Mouse (Mus musculus) kidney, postnatal 0 days (tissue): ENCODE measurements around the gene Tango2. TPM values are rescaled to one million over a fixed set of nuclear protein-coding genes. Genes with fewer than 3 reads are reported as not detected.

Experiments used
- ATAC-seq: fragments of 200-750 bp; cut with Nextera tagmentation; replicated peaks from 2 replicates; pipeline ENCODE4 v1.8.0; 2017; ENCODE audit warnings: low read depth, moderate number of reproducible peaks, moderate TSS enrichment, moderate library complexity; ENCODE audit not compliant: low FRiP score
- DNase-seq: peaks from one replicate; pipeline ENCODE4 v3.0.0-alpha.2; 2016; ENCODE audit warnings: low spot score
- H3K27ac ChIP-seq: fragments of 300-500 bp; sonication (generic); 2 replicates; pipeline ENCODE4 v1.5.1; 2014; ENCODE audit warnings: mild to moderate bottlenecking
- H3K27me3 ChIP-seq: fragments of 300-500 bp; sonication (generic); 2 replicates; pipeline ENCODE4 v1.6.1; 2014; ENCODE audit warnings: low read length, mixed read lengths; ENCODE audit not compliant: insufficient read depth
- H3K36me3 ChIP-seq: fragments of 300-500 bp; sonication (generic); 2 replicates; pipeline ENCODE4 v1.6.1; 2014; ENCODE audit warnings: low read length, mixed read lengths; ENCODE audit not compliant: insufficient read depth
- H3K4me1 ChIP-seq: fragments of 300-500 bp; sonication (generic); replicated peaks from 2 replicates; pipeline ENCODE4 v1.6.1; 2014; ENCODE audit warnings: antibody characterized with exemption, low read length, mixed read lengths; ENCODE audit not compliant: insufficient read depth
- H3K4me2 ChIP-seq: fragments of 300-500 bp; sonication (generic); 2 replicates; pipeline ENCODE4 v1.6.1; 2014; ENCODE audit warnings: mild to moderate bottlenecking, low read length, moderate library complexity, mixed read lengths
- H3K4me3 ChIP-seq: fragments of 300-500 bp; sonication (generic); replicated peaks from 2 replicates; pipeline ENCODE4 v1.5.1; 2014; ENCODE audit warnings: low read depth, low read length
- H3K9ac ChIP-seq: fragments of 300-500 bp; sonication (generic); 2 replicates; pipeline ENCODE4 v1.6.1; 2014; ENCODE audit warnings: low read depth, low read length
- H3K9me3 ChIP-seq: fragments of 300-500 bp; sonication (generic); replicated peaks from 2 replicates; pipeline ENCODE4 v1.6.1; 2016; ENCODE audit warnings: low read length, inconsistent platforms, mixed read lengths
- CTCF ChIP-seq: IDR thresholded peaks from 2 replicates; pipeline ENCODE4 v1.5.1; 2016; ENCODE audit warnings: antibody characterized with exemption, low read depth, mild to moderate bottlenecking, moderate library complexity
- WGBS: fragments of 180-500 bp; shearing (Covaris S2); extraction: QIAGEN DNeasy Blood & Tissue Kit; methylation state at CpG from one replicate; pipeline ENCODE4 v1.1.7; 2014; 5-methylcytosine and 5-hydroxymethylcytosine counted together
- polyA plus RNA-seq: library from polyadenylated mRNA; unstranded; fragments of >200 nt; fragmentation: Nextera tagmentation; extraction: Ambion mirVana; gene quantifications from 2 replicates; pipeline ENCODE4 v1.2.1, GENCODE M21; 2015

Tango2 gene
- polyA plus RNA-seq, 1 experiment from 2014 or later: 28.3 TPM

GRCm38 (mm10) chr16:18348601-18349175 lies 785 bp upstream of the Tango2 start:
- ATAC-seq (peak; percentile 26), DNase-seq (peak; percentile 29)
- Histone ChIP-seq H3K27ac (no peak overlapping the region), H3K4me1 (no peaks in the 10 kb centered on the region), H3K4me3 (peak overlapping the region; percentile 60), H3K36me3 (no peaks in the 10 kb centered on the region), H3K9me3 (no peaks in the 10 kb centered on the region), H3K9ac (peak overlapping the region; percentile 65), H3K4me2 (peak overlapping the region; percentile 100), H3K27me3 (peaks cover 6% of the 10 kb centered on the region; the same call in 1 of the 2 replicates)
- WGBS: 2% methylated on average over 28 of the region's 28 CpGs
- no peak for TF ChIP-seq CTCF

GRCm38 (mm10) chr16:18345243-18345642 lies 2.7 kb downstream of the Tango2 start:
- no peak overlapping the region for H3K4me2 ChIP-seq
- no peak overlapping the region for H3K4me3 ChIP-seq
- peak; percentile 95 for TF ChIP-seq CTCF
- ATAC-seq (peak; percentile 23; the same call in 1 of the 2 replicates), DNase-seq (peak; percentile 95)
- WGBS: 5% methylated on average over 3 of the region's 3 CpGs
- H3K4me1 ChIP-seq: 0 out of 2 replicates have a peak, but pooled peaks cover 6% of the 10 kb centered on the region
- H3K9me3 ChIP-seq: no peaks in the 10 kb centered on the region
- peaks cover 6% of the 10 kb centered on the region; the same call in 1 of the 2 replicates for H3K27me3 ChIP-seq
- no peak overlapping the region for H3K9ac ChIP-seq
- no peak overlapping the region for H3K27ac ChIP-seq
- no peaks in the 10 kb centered on the region for H3K36me3 ChIP-seq

GRCm38 (mm10) chr16:18343778-18344177 lies 4.1 kb downstream of the Tango2 start:
- TF ChIP-seq CTCF: no peak
- WGBS: 0% methylated on average over 38 of the region's 38 CpGs
- Histone ChIP-seq H3K9me3 (no peaks in the 10 kb centered on the region), H3K27ac (0 out of 2 replicates have a peak overlapping the region, but pooled peaks have one; percentile 5), H3K9ac (peak overlapping the region; percentile 62), H3K4me1 (0 out of 2 replicates have a peak, but pooled peaks cover 6% of the 10 kb centered on the region), H3K27me3 (no peaks in the 10 kb centered on the region), H3K4me3 (peak overlapping the region; percentile 60), H3K4me2 (peak overlapping the region; percentile 81), H3K36me3 (0 out of 2 replicates have a peak, but pooled peaks cover 4% of the 10 kb centered on the region)
- ATAC-seq (peak; percentile 87), DNase-seq (peak; percentile 97)

GRCm38 (mm10) chr16:18342650-18343570 lies 5.0 kb downstream of the Tango2 start:
- Histone ChIP-seq H3K4me1 (0 out of 2 replicates have a peak, but pooled peaks cover 6% of the 10 kb centered on the region), H3K4me3 (peak overlapping the region; percentile 60), H3K4me2 (peak overlapping the region; percentile 81), H3K9ac (peak overlapping the region; percentile 62), H3K27ac (0 out of 2 replicates have a peak overlapping the region, but pooled peaks have one; percentile 5), H3K36me3 (0 out of 2 replicates have a peak, but pooled peaks cover 4% of the 10 kb centered on the region), H3K9me3 (no peaks in the 10 kb centered on the region), H3K27me3 (no peaks in the 10 kb centered on the region)
- DNase-seq: no peak
- no peak for TF ChIP-seq CTCF
- WGBS: 36% methylated on average over 9 of the region's 9 CpGs
- no peak for ATAC-seq

- Histone ChIP-seq H3K9ac (no peak overlapping the region), H3K36me3 (0 out of 2 replicates have a peak, but pooled peaks cover 4% of the 10 kb centered on the region), H3K4me1 (0 out of 2 replicates have a peak, but pooled peaks cover 6% of the 10 kb centered on the region), H3K27me3 (no peaks in the 10 kb centered on the region), H3K9me3 (no peaks in the 10 kb centered on the region), H3K4me2 (no peak overlapping the region), H3K4me3 (no peak overlapping the region), H3K27ac (no peak overlapping the region)
- WGBS: 89% methylated on average over 2 of the region's 2 CpGs
- TF ChIP-seq CTCF: no peak
- ATAC-seq (no peak), DNase-seq (no peak)
Measured at GRCm38 (mm10) chr16:18342076-18342475, 5.8 kb downstream of the Tango2 start.

GRCm38 (mm10) chr16:18341605-18342004 lies 6.3 kb downstream of the Tango2 start:
- Histone ChIP-seq H3K27me3 (no peaks in the 10 kb centered on the region), H3K36me3 (0 out of 2 replicates have a peak, but pooled peaks cover 4% of the 10 kb centered on the region), H3K4me2 (no peak overlapping the region), H3K27ac (no peak overlapping the region), H3K4me1 (0 out of 2 replicates have a peak, but pooled peaks cover 6% of the 10 kb centered on the region), H3K9me3 (no peaks in the 10 kb centered on the region), H3K4me3 (no peak overlapping the region), H3K9ac (no peak overlapping the region)
- DNase-seq: no peak
- no peak for TF ChIP-seq CTCF
- no peak for ATAC-seq
- 84% methylated on average over 8 of the region's 8 CpGs for WGBS
